Mouse (Mus musculus) intestine, embryonic 15.5 days (tissue): ENCODE data around the gene Gm40460. TPM values are rescaled to one million over a fixed set of nuclear protein-coding genes. Genes with fewer than 3 reads are reported as not detected.
"Not testable (repeated sequence)": the region's sequence is repeated elsewhere in the genome, so short reads cannot be mapped to it uniquely, and the experiment has no call there.

Experiments used
- ATAC-seq: fragments of 200-750 bp; cut with Nextera tagmentation; 2 replicates; pipeline ENCODE4 v1.8.0; 2017; ENCODE audit warnings: moderate TSS enrichment, moderate library complexity
- H3K27ac ChIP-seq: fragments of 300-500 bp; sonication (generic); 2 replicates; pipeline ENCODE4 v1.5.1; 2015; ENCODE audit warnings: mild to moderate bottlenecking, inconsistent platforms
- H3K27me3 ChIP-seq: fragments of 300-500 bp; sonication (generic); replicated peaks from 2 replicates; pipeline ENCODE4 v1.6.1; 2015; ENCODE audit warnings: inconsistent platforms
- H3K36me3 ChIP-seq: fragments of 300-500 bp; sonication (generic); 2 replicates; pipeline ENCODE4 v1.6.1; 2015; ENCODE audit warnings: inconsistent platforms
- H3K4me1 ChIP-seq: fragments of 300-500 bp; sonication (generic); replicated peaks from 2 replicates; pipeline ENCODE4 v1.6.1; 2015; ENCODE audit warnings: inconsistent platforms
- H3K4me2 ChIP-seq: fragments of 300-500 bp; sonication (generic); replicated peaks from 2 replicates; pipeline ENCODE4 v1.6.1; 2015; ENCODE audit warnings: mild to moderate bottlenecking, inconsistent platforms
- H3K4me3 ChIP-seq: fragments of 300-500 bp; sonication (generic); replicated peaks from 2 replicates; pipeline ENCODE4 v1.5.1; 2015; ENCODE audit warnings: inconsistent platforms
- H3K9ac ChIP-seq: fragments of 300-500 bp; sonication (generic); 2 replicates; pipeline ENCODE4 v1.6.1; 2015; ENCODE audit warnings: inconsistent platforms
- H3K9me3 ChIP-seq: fragments of 300-500 bp; sonication (generic); 2 replicates; pipeline ENCODE4 v1.6.1; 2016; ENCODE audit warnings: inconsistent platforms
- WGBS: fragments of 180-500 bp; shearing (Covaris S2); methylation state at CpG from one replicate; pipeline ENCODE4 v1.1.7; 2015; 5-methylcytosine and 5-hydroxymethylcytosine counted together
- polyA plus RNA-seq: library from polyadenylated mRNA; unstranded; fragments of >200 nt; fragmentation: Nextera tagmentation; extraction: Ambion mirVana; gene quantifications from 2 replicates; pipeline ENCODE4 v1.2.1, GENCODE M21; 2015

Gene Gm40460
- polyA plus RNA-seq, 1 experiment from 2014 or later = not detected

GRCm38 (mm10) chr7:142231540-142231939, 9.3 kb downstream of the Gm40460 start:
- 32% methylated on average over 1 of the region's 1 CpGs for WGBS
- no peaks in the 10 kb centered on the region for H3K27me3 ChIP-seq
- H3K4me2 ChIP-seq = no peak overlapping the region
- H3K36me3 ChIP-seq = no peaks in the 10 kb centered on the region
- no peak for ATAC-seq
- H3K9ac ChIP-seq = no peak overlapping the region
- H3K4me3 ChIP-seq = no peak overlapping the region
- no peak overlapping the region for H3K27ac ChIP-seq
- no peaks in the 10 kb centered on the region for H3K4me1 ChIP-seq
- H3K9me3 ChIP-seq = no peaks in the 10 kb centered on the region

- not testable (repeated sequence) for H3K4me2 ChIP-seq, H3K27ac ChIP-seq, H3K9ac ChIP-seq, H3K4me1 ChIP-seq, H3K27me3 ChIP-seq, ATAC-seq, H3K36me3 ChIP-seq, H3K4me3 ChIP-seq, H3K9me3 ChIP-seq
- WGBS = 56% methylated on average over 3 of the region's 3 CpGs
Measured at GRCm38 (mm10) chr7:142229871-142230270, 11.0 kb downstream of the Gm40460 start, which contains the start of gene Krtap5-5. Gene Krtap5-5 (minus strand): TSS chr7:142229971.

GRCm38 (mm10) chr7:142224518-142224917, 16.4 kb downstream of the Gm40460 start:
- 37% methylated on average over 2 of the region's 2 CpGs for WGBS
- Histone ChIP-seq H3K4me3 (no peak overlapping the region), H3K4me2 (no peak overlapping the region), H3K36me3 (no peaks in the 10 kb centered on the region), H3K27ac (no peak overlapping the region), H3K9ac (no peak overlapping the region), H3K4me1 (no peaks in the 10 kb centered on the region), H3K27me3 (no peaks in the 10 kb centered on the region), H3K9me3 (no peaks in the 10 kb centered on the region)
- ATAC-seq = no peak

GRCm38 (mm10) chr7:142212136-142212535, 28.7 kb downstream of the Gm40460 start:
- not testable (repeated sequence) for H3K4me3 ChIP-seq, H3K27ac ChIP-seq, H3K4me2 ChIP-seq, H3K4me1 ChIP-seq, ATAC-seq, H3K9me3 ChIP-seq, H3K27me3 ChIP-seq, H3K36me3 ChIP-seq, H3K9ac ChIP-seq
- WGBS = 89% methylated on average over 1 of the region's 1 CpGs

GRCm38 (mm10) chr7:142211559-142211958, 29.3 kb downstream of the Gm40460 start, which contains the start of gene Gm7579:
Gene Gm7579 (plus strand): TSS chr7:142211859.
- 79% methylated on average over 1 of the region's 1 CpGs for WGBS
- H3K9me3 ChIP-seq = no peaks in the 10 kb centered on the region

GRCm38 (mm10) chr7:142206891-142207290, 34.0 kb downstream of the Gm40460 start:
- 85% methylated on average over 5 of the region's 5 CpGs for WGBS

More at GRCm38 (mm10) chr7:142211559-142211958, 29.3 kb downstream of the Gm40460 start, which contains the start of gene Gm7579:
- Histone ChIP-seq H3K36me3 (no peaks in the 10 kb centered on the region), H3K4me3 (no peak within 1 kb of the TSS), H3K27me3 (no peaks in the 10 kb centered on the region), H3K4me2 (no peak within 1 kb of the TSS), H3K27ac (no peak within 1 kb of the TSS), H3K4me1 (no peaks in the 10 kb centered on the region), H3K9ac (no peak within 1 kb of the TSS)
- ATAC-seq = no peak

GRCm38 (mm10) chr7:142205488-142205887, 35.4 kb downstream of the Gm40460 start:
- Histone ChIP-seq H3K9ac (no peak overlapping the region), H3K9me3 (no peaks in the 10 kb centered on the region), H3K4me2 (no peak overlapping the region), H3K27me3 (no peaks in the 10 kb centered on the region), H3K36me3 (no peaks in the 10 kb centered on the region), H3K4me3 (no peak overlapping the region), H3K27ac (no peak overlapping the region), H3K4me1 (no peaks in the 10 kb centered on the region)
- ATAC-seq = peak; percentile 81

More at GRCm38 (mm10) chr7:142206891-142207290, 34.0 kb downstream of the Gm40460 start:
- H3K4me3 ChIP-seq, H3K36me3 ChIP-seq, H3K27ac ChIP-seq, H3K27me3 ChIP-seq, ATAC-seq, H3K9ac ChIP-seq, H3K4me2 ChIP-seq, H3K4me1 ChIP-seq, H3K9me3 ChIP-seq: not testable (repeated sequence)

- ATAC-seq = no peak
- Histone ChIP-seq H3K36me3 (no peaks in the 10 kb centered on the region), H3K4me2 (no peak within 1 kb of the TSS), H3K9me3 (no peaks in the 10 kb centered on the region), H3K27ac (no peak within 1 kb of the TSS), H3K4me3 (no peak within 1 kb of the TSS), H3K4me1 (no peaks in the 10 kb centered on the region), H3K27me3 (no peaks in the 10 kb centered on the region), H3K9ac (no peak within 1 kb of the TSS)
- WGBS = 55% methylated on average over 1 of the region's 1 CpGs
Measured at GRCm38 (mm10) chr7:142201064-142201463, 39.8 kb downstream of the Gm40460 start, which contains the start of gene Krtap5-3. Gene Krtap5-3 (plus strand): TSS chr7:142201364.

GRCm38 (mm10) chr7:142198748-142199147, 42.1 kb downstream of the Gm40460 start:
- no peak overlapping the region for H3K4me3 ChIP-seq
- H3K9me3 ChIP-seq = no peaks in the 10 kb centered on the region
- no peaks in the 10 kb centered on the region for H3K4me1 ChIP-seq
- WGBS = 82% methylated on average over 2 of the region's 2 CpGs
- H3K27ac ChIP-seq = no peak overlapping the region
- ATAC-seq = no peak
- H3K9ac ChIP-seq = no peak overlapping the region
- H3K27me3 ChIP-seq = no peaks in the 10 kb centered on the region
- H3K4me2 ChIP-seq = no peak overlapping the region
- H3K36me3 ChIP-seq = no peaks in the 10 kb centered on the region

Other genes starting within 250 kb of the Gm40460 start
- 57.8 and 61.8 TPM in 2 replicates for gene Mob2, start 180.0 kb downstream of the Gm40460 start, polyA plus RNA-seq
- gene Dusp8, start 145.2 kb downstream of the Gm40460 start, polyA plus RNA-seq = 6.6 TPM in 2 replicates
- not detected in 2 replicates for gene Gm45618, start 120.3 kb downstream of the Gm40460 start, polyA plus RNA-seq
- not detected in 2 replicates for gene Gm39115, start 105.0 kb downstream of the Gm40460 start, polyA plus RNA-seq
- gene Gm45337, start 96.5 kb downstream of the Gm40460 start, polyA plus RNA-seq = not detected in 2 replicates
- gene Gm29735, start 84.0 kb downstream of the Gm40460 start, polyA plus RNA-seq = not detected in 2 replicates
- gene Gm4553, start 75.3 kb downstream of the Gm40460 start, polyA plus RNA-seq = not detected in 2 replicates
- not detected in 2 replicates for gene Krtap5-2, start 65.1 kb downstream of the Gm40460 start, polyA plus RNA-seq
- gene Gm10153, start 50.7 kb downstream of the Gm40460 start, polyA plus RNA-seq = not detected in 2 replicates
- gene Krtap5-3, start 39.7 kb downstream of the Gm40460 start, polyA plus RNA-seq = not detected in 2 replicates
- gene Gm7579, start 29.2 kb downstream of the Gm40460 start, polyA plus RNA-seq = not detected in 2 replicates
- not detected in 2 replicates for gene Krtap5-5, start 11.1 kb downstream of the Gm40460 start, polyA plus RNA-seq
- gene Gm2431, start 17.3 kb upstream of the Gm40460 start, polyA plus RNA-seq = not detected in 2 replicates
- not detected in 2 replicates for gene Gm4559, start 33.3 kb upstream of the Gm40460 start, polyA plus RNA-seq
- gene Krtap5-1, start 56.0 kb upstream of the Gm40460 start, polyA plus RNA-seq = not detected in 2 replicates
- not detected in 2 replicates for gene Krtap5-4, start 62.5 kb upstream of the Gm40460 start, polyA plus RNA-seq
- gene Ifitm10, start 132.7 kb upstream of the Gm40460 start, polyA plus RNA-seq = 1.9 and 2.0 TPM in 2 replicates
- gene Gm49369, start 141.6 kb upstream of the Gm40460 start, polyA plus RNA-seq = 1.2 and 1.9 TPM in 2 replicates
- 282 and 329 TPM in 2 replicates for gene Ctsd, start 147.0 kb upstream of the Gm40460 start, polyA plus RNA-seq
- gene Syt8, start 193.8 kb upstream of the Gm40460 start, polyA plus RNA-seq = 5.4 and 5.6 TPM in 2 replicates
- gene Tnni2, start 200.7 kb upstream of the Gm40460 start, polyA plus RNA-seq = 4.8 and 4.9 TPM in 2 replicates
- 130 and 145 TPM in 2 replicates for gene Lsp1, start 219.7 kb upstream of the Gm40460 start, polyA plus RNA-seq